Mouse (Mus musculus) hindbrain, embryonic 14.5 days (tissue): Measurements from ENCODE around the gene Smgc. TPM values are rescaled to one million over a fixed set of nuclear protein-coding genes. Genes with fewer than 3 reads are reported as not detected.
"Not testable (repeated sequence)": the region's sequence is repeated elsewhere in the genome, so short reads cannot be mapped to it uniquely, and the experiment has no call there.

Source experiments
- ATAC-seq: fragments of 200-750 bp; cut with Nextera tagmentation; 2 replicates; pipeline ENCODE4 v1.8.0; 2017; ENCODE audit warnings: moderate number of reproducible peaks, mild to moderate bottlenecking, moderate TSS enrichment, moderate library complexity; ENCODE audit not compliant: low FRiP score
- DNase-seq: peaks from one replicate; pipeline ENCODE4 v3.0.0-alpha.2; 2015; ENCODE audit warnings: low spot score
- H3K27ac ChIP-seq: fragments of 300-500 bp; sonication (generic); 2 replicates; pipeline ENCODE4 v1.5.1; 2014; ENCODE audit warnings: mild to moderate bottlenecking, moderate library complexity
- H3K27me3 ChIP-seq: fragments of 300-500 bp; sonication (generic); 2 replicates; pipeline ENCODE4 v1.6.1; 2014; ENCODE audit warnings: mild to moderate bottlenecking, low read length, mixed read lengths; ENCODE audit not compliant: control insufficient read depth, insufficient read depth
- H3K36me3 ChIP-seq: fragments of 300-500 bp; sonication (generic); replicated peaks from 2 replicates; pipeline ENCODE4 v1.6.1; 2014; ENCODE audit not compliant: control insufficient read depth, insufficient read depth
- H3K4me1 ChIP-seq: fragments of 300-500 bp; sonication (generic); replicated peaks from 2 replicates; pipeline ENCODE4 v1.6.1; 2014; ENCODE audit warnings: antibody characterized with exemption, low read length, mixed read lengths; ENCODE audit not compliant: control insufficient read depth, insufficient read depth
- H3K4me2 ChIP-seq: fragments of 300-500 bp; sonication (generic); replicated peaks from 2 replicates; pipeline ENCODE4 v1.6.1; 2014; ENCODE audit warnings: mild to moderate bottlenecking, moderate library complexity
- H3K4me3 ChIP-seq: fragments of 300-500 bp; sonication (generic); replicated peaks from 2 replicates; pipeline ENCODE4 v1.5.1; 2014; ENCODE audit warnings: mild to moderate bottlenecking, low read length
- H3K9ac ChIP-seq: fragments of 300-500 bp; sonication (generic); 2 replicates; pipeline ENCODE4 v1.6.1; 2014
- H3K9me3 ChIP-seq: fragments of 300-500 bp; sonication (generic); 2 replicates; pipeline ENCODE4 v1.6.1; 2016; ENCODE audit warnings: low read length; ENCODE audit not compliant: control insufficient read depth
- WGBS: fragments of 180-500 bp; shearing (Covaris S2); extraction: QIAGEN DNeasy Blood & Tissue Kit; methylation state at CpG from one replicate; pipeline ENCODE4 v1.1.7; 2014; 5-methylcytosine and 5-hydroxymethylcytosine counted together
- polyA plus RNA-seq: library from polyadenylated mRNA; unstranded; fragments of >200 nt; fragmentation: Nextera tagmentation; extraction: Ambion mirVana; gene quantifications from 2 replicates; pipeline ENCODE4 v1.2.1, GENCODE M21; 2014

Gene Smgc
- not detected in 2 replicates for polyA plus RNA-seq

- no peaks in the 10 kb centered on the region for H3K9me3 ChIP-seq
- WGBS: 91% methylated on average over 7 of the region's 7 CpGs
- no peaks in the 10 kb centered on the region for H3K36me3 ChIP-seq
- H3K27me3 ChIP-seq: no peaks in the 10 kb centered on the region
- no peak for DNase-seq
- no peak within 1 kb of the TSS for H3K4me2 ChIP-seq
- ATAC-seq: no peak
- no peak within 1 kb of the TSS for H3K4me3 ChIP-seq
- H3K9ac ChIP-seq: no peak within 1 kb of the TSS
- H3K27ac ChIP-seq: no peak within 1 kb of the TSS
- H3K4me1 ChIP-seq: no peaks in the 10 kb centered on the region
Observed at GRCm38 (mm10) chr15:91837965-91838364, at the start of gene Smgc. Gene Smgc, plus strand, starts transcription at chr15:91838265.

GRCm38 (mm10) chr15:91788338-91788737, 49.7 kb upstream of the Smgc start:
- Histone ChIP-seq H3K27ac (no peak overlapping the region), H3K27me3 (no peaks in the 10 kb centered on the region), H3K4me1 (no peaks in the 10 kb centered on the region), H3K9ac (no peak overlapping the region), H3K4me3 (no peak overlapping the region), H3K4me2 (no peak overlapping the region), H3K36me3 (no peaks in the 10 kb centered on the region), H3K9me3 (no peaks in the 10 kb centered on the region)
- WGBS: 92% methylated on average over 11 of the region's 11 CpGs
- DNase-seq: no peak
- no peak for ATAC-seq

- Histone ChIP-seq H3K27ac (no peak overlapping the region), H3K4me3 (no peak overlapping the region), H3K9me3 (no peaks in the 10 kb centered on the region), H3K9ac (no peak overlapping the region), H3K36me3 (no peaks in the 10 kb centered on the region), H3K4me1 (no peaks in the 10 kb centered on the region), H3K27me3 (no peaks in the 10 kb centered on the region), H3K4me2 (no peak overlapping the region)
- no peak for ATAC-seq
- WGBS: 86% methylated on average over 4 of the region's 4 CpGs
- DNase-seq: no peak
Observed at GRCm38 (mm10) chr15:91806463-91806862, 31.6 kb upstream of the Smgc start.

- H3K27me3 ChIP-seq: no peaks in the 10 kb centered on the region
- 75% methylated on average over 6 of the region's 6 CpGs for WGBS
- no peak overlapping the region for H3K9ac ChIP-seq
- no peaks in the 10 kb centered on the region for H3K36me3 ChIP-seq
- no peak overlapping the region for H3K27ac ChIP-seq
- no peak overlapping the region for H3K4me3 ChIP-seq
- H3K4me2 ChIP-seq: no peak overlapping the region
- ATAC-seq (no peak), DNase-seq (no peak)
- H3K4me1 ChIP-seq: no peaks in the 10 kb centered on the region
- H3K9me3 ChIP-seq: no peaks in the 10 kb centered on the region
Observed at GRCm38 (mm10) chr15:91835319-91835718, 2.7 kb upstream of the Smgc start.

- H3K9ac ChIP-seq, DNase-seq, H3K4me2 ChIP-seq, H3K27ac ChIP-seq, ATAC-seq, H3K9me3 ChIP-seq, H3K36me3 ChIP-seq, H3K4me3 ChIP-seq, H3K27me3 ChIP-seq, H3K4me1 ChIP-seq: not testable (repeated sequence)
- 13% methylated on average over 5 of the region's 5 CpGs for WGBS
Observed at GRCm38 (mm10) chr15:91864130-91864529, 26.1 kb downstream of the Smgc start.

- Histone ChIP-seq H3K4me3 (no peak overlapping the region), H3K9ac (no peak overlapping the region), H3K27me3 (no peaks in the 10 kb centered on the region), H3K4me1 (no peaks in the 10 kb centered on the region), H3K27ac (no peak overlapping the region), H3K36me3 (no peaks in the 10 kb centered on the region), H3K9me3 (no peaks in the 10 kb centered on the region), H3K4me2 (no peak overlapping the region)
- ATAC-seq (no peak), DNase-seq (no peak)
- WGBS: 70% methylated on average over 6 of the region's 6 CpGs
Observed at GRCm38 (mm10) chr15:91900245-91900644, 62.2 kb downstream of the Smgc start.

GRCm38 (mm10) chr15:91907046-91907445, 69.0 kb downstream of the Smgc start:
- not testable (repeated sequence) for H3K27ac ChIP-seq, H3K4me1 ChIP-seq, H3K4me3 ChIP-seq, ATAC-seq, H3K4me2 ChIP-seq, H3K9me3 ChIP-seq, H3K36me3 ChIP-seq, H3K27me3 ChIP-seq, DNase-seq, H3K9ac ChIP-seq
- 100% methylated on average over 1 of the region's 11 CpGs for WGBS

Other genes starting within 250 kb of the Smgc start
- gene Lrrk2, start 165.1 kb upstream of the Smgc start, polyA plus RNA-seq: 3.4 and 4.3 TPM in 2 replicates
- gene Cntn1, start 212.9 kb downstream of the Smgc start, polyA plus RNA-seq: 77.2 and 99.7 TPM in 2 replicates